Mouse (Mus musculus): ENCODE results near the gene Fam111a. TPM values are rescaled to one million over a fixed set of nuclear protein-coding genes. Genes with fewer than 3 reads are reported as not detected.

The Fam111a gene
- polyA plus RNA-seq, 1 experiment from 2014 or later, result 6.8 TPM

DNA sequence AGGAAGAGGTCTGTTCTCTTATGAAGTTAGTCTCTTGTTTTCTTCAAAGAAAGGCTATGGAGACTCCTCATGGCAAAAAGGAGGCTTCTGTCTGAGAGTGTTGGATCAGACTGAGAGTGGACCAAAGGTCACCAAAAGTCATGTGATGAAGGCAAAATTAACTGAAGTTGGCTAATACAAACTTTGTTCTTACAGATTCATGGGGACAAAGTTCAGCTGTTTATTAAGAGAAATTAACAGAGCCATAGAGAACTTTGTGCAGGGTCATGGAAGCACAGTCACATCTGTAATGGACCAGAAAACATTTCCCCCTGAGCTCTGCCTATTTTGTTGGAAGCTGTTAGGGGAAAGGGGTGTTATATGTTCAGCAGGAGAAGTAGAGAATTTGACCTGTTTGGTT is 62.8 kb downstream of the Fam111a start:
- H3K27ac ChIP-seq (ENCODE audit: low read depth, low read length), result no peak overlapping the region
- peak; percentile 87 for ATAC-seq
- TF ChIP-seq CTCF (IDR thresholded peaks at IDR 0.05; ENCODE audit: low read depth), result no peak
- H3K9me3 ChIP-seq (ENCODE audit: control insufficient read depth), result no peaks in the 10 kb centered on the region
- no peaks in the 10 kb centered on the region for H3K27me3 ChIP-seq (replicated peaks; ENCODE audit: control insufficient read depth, insufficient read depth, low read length)
- H3K9ac ChIP-seq (ENCODE audit: low read depth, low read length), result no peak overlapping the region
- no peaks in the 10 kb centered on the region for H3K36me3 ChIP-seq (ENCODE audit: control insufficient read depth, insufficient read depth)
- no peaks in the 10 kb centered on the region for H3K4me1 ChIP-seq (replicated peaks; ENCODE audit: control insufficient read depth, insufficient read depth, low read length)
- no peak overlapping the region for H3K4me3 ChIP-seq (ENCODE audit: low read depth, low read length)
- no peak overlapping the region for H3K4me2 ChIP-seq (replicated peaks; ENCODE audit: low read depth)

DNA sequence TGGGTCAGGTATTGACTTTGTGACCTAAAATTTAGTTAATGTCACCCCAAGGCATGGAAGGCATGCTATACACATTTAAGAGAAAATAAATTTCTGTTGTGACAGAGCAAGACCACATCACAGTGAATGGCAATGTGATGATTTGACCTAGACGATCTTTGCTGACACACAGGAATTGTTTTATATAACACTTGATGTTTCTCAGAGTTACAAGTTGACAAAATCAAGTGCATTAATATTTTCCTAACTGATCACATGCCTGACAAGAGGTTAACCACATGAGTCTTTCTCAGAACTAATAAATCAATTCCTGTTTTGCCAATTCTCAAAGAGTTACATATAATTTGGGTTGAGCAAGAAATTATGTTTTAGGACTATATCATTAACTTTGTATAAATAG is 68.1 kb downstream of the Fam111a start:
- Histone ChIP-seq H3K9ac (ENCODE audit: low read depth, low read length) (no peak overlapping the region), H3K27me3 (replicated peaks; ENCODE audit: control insufficient read depth, insufficient read depth, low read length) (no peaks in the 10 kb centered on the region), H3K4me3 (ENCODE audit: low read depth, low read length) (no peak overlapping the region), H3K27ac (ENCODE audit: low read depth, low read length) (no peak overlapping the region), H3K4me1 (replicated peaks; ENCODE audit: control insufficient read depth, insufficient read depth, low read length) (no peaks in the 10 kb centered on the region), H3K9me3 (ENCODE audit: control insufficient read depth) (no peaks in the 10 kb centered on the region), H3K36me3 (ENCODE audit: control insufficient read depth, insufficient read depth) (no peaks in the 10 kb centered on the region), H3K4me2 (replicated peaks; ENCODE audit: low read depth) (no peak overlapping the region)
- no peak for ATAC-seq
- no peak for TF ChIP-seq CTCF (IDR thresholded peaks at IDR 0.05; ENCODE audit: low read depth)
- 66% methylated on average over 1 of the region's 1 CpGs for WGBS

- H3K4me1 ChIP-seq (replicated peaks; ENCODE audit: control insufficient read depth, insufficient read depth, low read length), result no peaks in the 10 kb centered on the region
- H3K27me3 ChIP-seq (replicated peaks; ENCODE audit: control insufficient read depth, insufficient read depth, low read length), result no peaks in the 10 kb centered on the region
- no peak; the same call in 1 of the 2 replicates for ATAC-seq
- H3K9ac ChIP-seq (ENCODE audit: low read depth, low read length), result no peak within 1 kb of the TSS
- H3K4me3 ChIP-seq (ENCODE audit: low read depth, low read length), result no peak within 1 kb of the TSS
- H3K9me3 ChIP-seq (ENCODE audit: control insufficient read depth), result no peaks in the 10 kb centered on the region
- H3K36me3 ChIP-seq (ENCODE audit: control insufficient read depth, insufficient read depth), result no peaks in the 10 kb centered on the region
- H3K4me2 ChIP-seq (replicated peaks; ENCODE audit: low read depth), result no peak within 1 kb of the TSS; the same call in 1 of the 2 replicates
- H3K27ac ChIP-seq (ENCODE audit: low read depth, low read length), result no peak within 1 kb of the TSS
- WGBS, result 35% methylated on average over 4 of the region's 4 CpGs
- TF ChIP-seq CTCF (IDR thresholded peaks at IDR 0.05; ENCODE audit: low read depth), result no peak
These were observed 87.6 kb downstream of the Fam111a start, which contains the start of gene Glyat for GRCm38 (mm10) chr19:12633176-12633575. TSS of gene Glyat (plus strand) at chr19:12633308.

- no peaks in the 10 kb centered on the region for H3K9me3 ChIP-seq (ENCODE audit: control insufficient read depth)
- H3K36me3 ChIP-seq (ENCODE audit: control insufficient read depth, insufficient read depth), result no peaks in the 10 kb centered on the region
- no peaks in the 10 kb centered on the region for H3K4me1 ChIP-seq (replicated peaks; ENCODE audit: control insufficient read depth, insufficient read depth, low read length)
- ATAC-seq, result no peak
- no peak overlapping the region for H3K9ac ChIP-seq (ENCODE audit: low read depth, low read length)
- no peak for TF ChIP-seq CTCF (IDR thresholded peaks at IDR 0.05; ENCODE audit: low read depth)
- 86% methylated on average over 3 of the region's 3 CpGs for WGBS
- no peaks in the 10 kb centered on the region for H3K27me3 ChIP-seq (replicated peaks; ENCODE audit: control insufficient read depth, insufficient read depth, low read length)
- H3K27ac ChIP-seq (ENCODE audit: low read depth, low read length), result no peak overlapping the region
- no peak overlapping the region for H3K4me2 ChIP-seq (replicated peaks; ENCODE audit: low read depth)
- no peak overlapping the region for H3K4me3 ChIP-seq (ENCODE audit: low read depth, low read length)
These were observed 88.7 kb downstream of the Fam111a start for GRCm38 (mm10) chr19:12634259-12634658.

DNA sequence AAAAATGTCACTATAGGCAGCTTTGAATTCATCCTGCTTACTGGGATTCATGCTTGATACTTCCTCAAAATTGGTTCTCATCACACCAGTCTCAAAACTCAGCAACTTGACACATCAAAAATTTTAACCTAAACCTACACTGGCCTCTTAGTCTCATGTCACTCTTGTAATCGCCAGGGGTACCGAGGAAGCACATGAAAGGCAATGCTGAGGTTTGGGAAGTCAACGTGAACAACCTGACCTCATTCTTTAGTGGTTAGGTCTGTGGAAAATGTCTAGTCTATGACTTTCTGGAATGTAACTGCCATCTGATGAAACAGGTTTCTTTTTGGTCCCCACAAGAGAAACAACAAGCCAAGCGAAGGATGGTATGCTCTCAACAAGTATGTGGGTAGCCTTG is 89.4 kb downstream of the Fam111a start:
- no peak for ATAC-seq
- H3K9me3 ChIP-seq (ENCODE audit: control insufficient read depth), result no peaks in the 10 kb centered on the region
- no peak overlapping the region for H3K4me3 ChIP-seq (ENCODE audit: low read depth, low read length)
- WGBS, result 91% methylated on average over 4 of the region's 4 CpGs
- no peaks in the 10 kb centered on the region for H3K4me1 ChIP-seq (replicated peaks; ENCODE audit: control insufficient read depth, insufficient read depth, low read length)
- H3K9ac ChIP-seq (ENCODE audit: low read depth, low read length), result no peak overlapping the region
- TF ChIP-seq CTCF (IDR thresholded peaks at IDR 0.05; ENCODE audit: low read depth), result no peak
- H3K4me2 ChIP-seq (replicated peaks; ENCODE audit: low read depth), result no peak overlapping the region
- no peak overlapping the region for H3K27ac ChIP-seq (ENCODE audit: low read depth, low read length)
- H3K36me3 ChIP-seq (ENCODE audit: control insufficient read depth, insufficient read depth), result no peaks in the 10 kb centered on the region
- no peaks in the 10 kb centered on the region for H3K27me3 ChIP-seq (replicated peaks; ENCODE audit: control insufficient read depth, insufficient read depth, low read length)

DNA sequence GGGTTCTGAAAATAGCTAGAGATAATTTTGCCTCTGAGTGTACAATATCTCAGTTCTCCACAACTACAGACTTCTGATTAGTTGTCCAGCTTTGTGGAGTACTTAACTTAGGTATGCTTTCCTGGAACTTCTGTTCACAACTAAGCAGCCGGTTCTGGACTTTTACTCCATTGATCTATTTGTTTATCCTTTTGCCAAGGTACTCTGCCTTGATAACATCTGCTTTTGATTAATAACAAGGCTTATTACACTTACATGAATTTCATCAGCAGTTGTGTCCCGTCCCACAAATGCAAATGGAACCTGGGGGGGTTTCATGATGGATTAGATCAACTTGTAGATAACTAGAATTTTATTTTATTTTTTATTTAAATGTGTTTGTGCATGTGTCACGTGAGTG is 91.3 kb downstream of the Fam111a start:
- no peak overlapping the region for H3K9ac ChIP-seq (ENCODE audit: low read depth, low read length)
- no peak for TF ChIP-seq CTCF (IDR thresholded peaks at IDR 0.05; ENCODE audit: low read depth)
- no peaks in the 10 kb centered on the region for H3K27me3 ChIP-seq (replicated peaks; ENCODE audit: control insufficient read depth, insufficient read depth, low read length)
- H3K4me1 ChIP-seq (replicated peaks; ENCODE audit: control insufficient read depth, insufficient read depth, low read length), result no peaks in the 10 kb centered on the region
- no peaks in the 10 kb centered on the region for H3K9me3 ChIP-seq (ENCODE audit: control insufficient read depth)
- H3K4me3 ChIP-seq (ENCODE audit: low read depth, low read length), result no peak overlapping the region
- H3K4me2 ChIP-seq (replicated peaks; ENCODE audit: low read depth), result no peak overlapping the region
- no peak overlapping the region for H3K27ac ChIP-seq (ENCODE audit: low read depth, low read length)
- 63% methylated on average over 3 of the region's 3 CpGs for WGBS
- H3K36me3 ChIP-seq (ENCODE audit: control insufficient read depth, insufficient read depth), result no peaks in the 10 kb centered on the region
- ATAC-seq, result no peak

- H3K9me3 ChIP-seq (ENCODE audit: control insufficient read depth), result no peaks in the 10 kb centered on the region
- TF ChIP-seq CTCF (IDR thresholded peaks at IDR 0.05; ENCODE audit: low read depth), result no peak
- H3K4me2 ChIP-seq (replicated peaks; ENCODE audit: low read depth), result no peak overlapping the region
- H3K36me3 ChIP-seq (ENCODE audit: control insufficient read depth, insufficient read depth), result no peaks in the 10 kb centered on the region
- no peaks in the 10 kb centered on the region for H3K27me3 ChIP-seq (replicated peaks; ENCODE audit: control insufficient read depth, insufficient read depth, low read length)
- WGBS, result 87% methylated on average over 1 of the region's 1 CpGs
- no peak overlapping the region for H3K9ac ChIP-seq (ENCODE audit: low read depth, low read length)
- H3K4me1 ChIP-seq (replicated peaks; ENCODE audit: control insufficient read depth, insufficient read depth, low read length), result no peaks in the 10 kb centered on the region
- no peak overlapping the region for H3K4me3 ChIP-seq (ENCODE audit: low read depth, low read length)
- H3K27ac ChIP-seq (ENCODE audit: low read depth, low read length), result no peak overlapping the region
- no peak for ATAC-seq
These were observed 92.5 kb downstream of the Fam111a start for GRCm38 (mm10) chr19:12638049-12638448.

Other genes starting within 250 kb of the Fam111a start
- gene Olfr1436, start 246.6 kb upstream of the Fam111a start, polyA plus RNA-seq (2015; fragmentation: Nextera tagmentation; extraction: Ambion mirVana), result not detected in 2 replicates
- not detected in 2 replicates for gene Olfr1437, start 220.6 kb upstream of the Fam111a start, polyA plus RNA-seq (2015; fragmentation: Nextera tagmentation; extraction: Ambion mirVana)
- not detected in 2 replicates for gene Olfr1438-ps1, start 209.8 kb upstream of the Fam111a start, polyA plus RNA-seq (2015; fragmentation: Nextera tagmentation; extraction: Ambion mirVana)
- gene Olfr1440, start 158.5 kb upstream of the Fam111a start, polyA plus RNA-seq (2015; fragmentation: Nextera tagmentation; extraction: Ambion mirVana), result not detected in 2 replicates
- not detected in 2 replicates for gene Olfr1441, start 128.3 kb upstream of the Fam111a start, polyA plus RNA-seq (2015; fragmentation: Nextera tagmentation; extraction: Ambion mirVana)
- not detected in 2 replicates for gene Pfpl, start 117.8 kb upstream of the Fam111a start, polyA plus RNA-seq (2015; fragmentation: Nextera tagmentation; extraction: Ambion mirVana)
- 2.2 and 2.7 TPM in 2 replicates for gene Mpeg1, start 85.0 kb upstream of the Fam111a start, polyA plus RNA-seq (2015; fragmentation: Nextera tagmentation; extraction: Ambion mirVana)
- 4.9 and 5.5 TPM in 2 replicates for gene Dtx4, start 44.3 kb upstream of the Fam111a start, polyA plus RNA-seq (2015; fragmentation: Nextera tagmentation; extraction: Ambion mirVana)
- gene Gm4952, start 54.2 kb downstream of the Fam111a start, polyA plus RNA-seq (2015; fragmentation: Nextera tagmentation; extraction: Ambion mirVana), result 0.13 TPM in 1 of 2 replicates, not detected in the other
- gene Glyat, start 87.6 kb downstream of the Fam111a start, polyA plus RNA-seq (2015; fragmentation: Nextera tagmentation; extraction: Ambion mirVana), result 2.8 and 3.5 TPM in 2 replicates
- not detected in 2 replicates for gene Olfr1442, start 124.7 kb downstream of the Fam111a start, polyA plus RNA-seq (2015; fragmentation: Nextera tagmentation; extraction: Ambion mirVana)
- not detected in 2 replicates for gene Olfr1443, start 132.4 kb downstream of the Fam111a start, polyA plus RNA-seq (2015; fragmentation: Nextera tagmentation; extraction: Ambion mirVana)
- 0.55 and 0.59 TPM in 2 replicates for gene Keg1, start 150.0 kb downstream of the Fam111a start, polyA plus RNA-seq (2015; fragmentation: Nextera tagmentation; extraction: Ambion mirVana)
- 0.93 and 1.1 TPM in 2 replicates for gene Cntf, start 219.9 kb downstream of the Fam111a start, polyA plus RNA-seq (2015; fragmentation: Nextera tagmentation; extraction: Ambion mirVana)

Data from intestine, postnatal 0 days (tissue).